Mouse (Mus musculus): Measurements from ENCODE around the gene Top3a.

GRCm38 (mm10) chr11:60699524-60700075 is 77.6 kb downstream of the Top3a start, which contains the start of gene Llgl1:
- TF ChIP-seq EP300 (IDR thresholded peaks at IDR 0.05): no peak
- TF ChIP-seq CTCF (IDR thresholded peaks at IDR 0.05): no peak
